ENCODE assay signal across 9 mouse cellular contexts in genomic region chr2:180218241-180218640, GRCm38 (mm10). TPM values are rescaled to one million over a fixed set of nuclear protein-coding genes. Genes with fewer than 3 reads are reported as not detected.
DNase-seq lines count a peak whose midpoint lies in the region; ATAC-seq and TF ChIP-seq lines count a peak whose summit lies in the region.
"Had no signal": no experiment of that assay in that cellular context is flagged by ENCODE, and none has a peak within 500 bp of the region (broad histone marks: within the 10 kb centered on the region; RNA-seq: fewer than 3 reads in every experiment).

No protein-coding gene starts in this region.

- no peaks in the 10 kb centered on the region for H3K9me3 ChIP-seq in heart, embryonic 12.5 days (replicated peaks)
- H3K9me3 ChIP-seq in lung, embryonic 14.5 days (ENCODE audit: low read depth, low read length) = no peaks in the 10 kb centered on the region
- H3K9me3 ChIP-seq in embryonic facial prominence, embryonic 15.5 days (replicated peaks) = no peaks in the 10 kb centered on the region
- no peaks in the 10 kb centered on the region for H3K9me3 ChIP-seq in midbrain, embryonic 13.5 days
- H3K9me3 ChIP-seq: limb, embryonic 13.5 days had no signal

- no peaks in the 10 kb centered on the region for H3K27me3 ChIP-seq in heart, embryonic 12.5 days (replicated peaks)
- H3K27me3 ChIP-seq in lung, embryonic 14.5 days (ENCODE audit: insufficient read depth, low read length) = no peaks in the 10 kb centered on the region
- H3K27me3 ChIP-seq in embryonic facial prominence, embryonic 15.5 days = peaks cover 2% of the 10 kb centered on the region
- H3K27me3 ChIP-seq in midbrain, embryonic 13.5 days = peaks cover 7% of the 10 kb centered on the region

- ATAC-seq in heart, embryonic 12.5 days (ENCODE audit: insufficient number of reproducible peaks, low FRiP score) = no peak
- no peak for ATAC-seq in lung, embryonic 14.5 days (ENCODE audit: insufficient read depth)
- no peak for ATAC-seq in embryonic facial prominence, embryonic 15.5 days (ENCODE audit: insufficient number of reproducible peaks, low FRiP score, low TSS enrichment, low read depth)
- ATAC-seq in midbrain, embryonic 13.5 days = no peak

- peaks cover 79% of the 10 kb centered on the region for H3K4me1 ChIP-seq in heart, embryonic 12.5 days (replicated peaks)
- H3K4me1 ChIP-seq in lung, embryonic 14.5 days (ENCODE audit: insufficient read depth) = peaks cover 60% of the 10 kb centered on the region
- peaks cover 45% of the 10 kb centered on the region for H3K4me1 ChIP-seq in embryonic facial prominence, embryonic 15.5 days
- peaks cover 25% of the 10 kb centered on the region for H3K4me1 ChIP-seq in midbrain, embryonic 13.5 days (replicated peaks)

- 58% methylated on average over 3 of the region's 3 CpGs for WGBS in heart, embryonic 12.5 days
- WGBS in lung, embryonic 14.5 days = 47% methylated on average over 3 of the region's 3 CpGs
- WGBS in embryonic facial prominence, embryonic 15.5 days = 76% methylated on average over 3 of the region's 3 CpGs
- 77% methylated on average over 3 of the region's 3 CpGs for WGBS in midbrain, embryonic 13.5 days

- peak overlapping the region; percentile 17; the same call in 1 of the 2 replicates for H3K27ac ChIP-seq in heart, embryonic 12.5 days (ENCODE audit: poor library complexity, severe bottlenecking)
- peak overlapping the region; percentile 81; the same call in 1 of the 2 replicates for H3K27ac ChIP-seq in lung, embryonic 14.5 days (ENCODE audit: low read depth)
- H3K27ac ChIP-seq in embryonic facial prominence, embryonic 15.5 days (replicated peaks) = 0 out of 2 replicates have a peak overlapping the region, but pooled peaks have one; percentile 35
- H3K27ac ChIP-seq in midbrain, embryonic 13.5 days = no peak overlapping the region

- H3K4me2 ChIP-seq in heart, embryonic 12.5 days = no peak overlapping the region
- H3K4me2 ChIP-seq in lung, embryonic 14.5 days = no peak overlapping the region
- no peak overlapping the region for H3K4me2 ChIP-seq in embryonic facial prominence, embryonic 15.5 days (replicated peaks)
- H3K4me2 ChIP-seq in midbrain, embryonic 13.5 days (replicated peaks) = no peak overlapping the region
- H3K4me2 ChIP-seq: limb, embryonic 13.5 days had no signal

- H3K4me3 ChIP-seq in heart, embryonic 12.5 days = no peak overlapping the region
- no peak overlapping the region for H3K4me3 ChIP-seq in lung, embryonic 14.5 days (ENCODE audit: low read depth, low read length)
- H3K4me3 ChIP-seq in embryonic facial prominence, embryonic 15.5 days (replicated peaks) = no peak overlapping the region
- no peak overlapping the region for H3K4me3 ChIP-seq in midbrain, embryonic 13.5 days (replicated peaks)
- H3K4me3 ChIP-seq: limb, embryonic 13.5 days had no signal

- TF ChIP-seq CTCF in lung, embryonic 14.5 days (IDR thresholded peaks at IDR 0.05; ENCODE audit: low read depth) = no peak

- peaks cover 2% of the 10 kb centered on the region; the same call in 1 of the 2 replicates for H3K36me3 ChIP-seq in heart, embryonic 12.5 days
- H3K36me3 ChIP-seq in lung, embryonic 14.5 days (ENCODE audit: insufficient read depth) = no peaks in the 10 kb centered on the region; the same call in 1 of the 2 replicates
- H3K36me3 ChIP-seq in embryonic facial prominence, embryonic 15.5 days = no peaks in the 10 kb centered on the region
- H3K36me3 ChIP-seq in midbrain, embryonic 13.5 days = no peaks in the 10 kb centered on the region
- H3K36me3 ChIP-seq: limb, embryonic 13.5 days had no signal

- no peak for DNase-seq in heart, postnatal 10 days
- DNase-seq in lung, embryonic 14.5 days = no peak
- DNase-seq in lung, adult 18-20 months = no peak
- DNase-seq in lung, postnatal 36 days = peak; percentile 44
- DNase-seq in frontal cortex, postnatal 10 days (ENCODE audit: low spot score in 2 of 2) = no peak

- intact Hi-C loops in heart, postnatal 10 days (cut with DNase I) = no loop called here

- H3K9ac ChIP-seq in heart, embryonic 12.5 days = peak overlapping the region; percentile 41; the same call in 1 of the 2 replicates
- no peak overlapping the region; the same call in 1 of the 2 replicates for H3K9ac ChIP-seq in lung, embryonic 14.5 days
- no peak overlapping the region for H3K9ac ChIP-seq in embryonic facial prominence, embryonic 15.5 days
- H3K9ac ChIP-seq in midbrain, embryonic 13.5 days (replicated peaks) = no peak overlapping the region
- H3K9ac ChIP-seq: limb, embryonic 13.5 days had no signal

RNA-seq across cellular contexts. Expression of gene Lama5, which starts 7.4 kb away (rescaled TPM):
- 31.7 and 38.1 TPM in 2 replicates for polyA plus RNA-seq in heart, embryonic 12.5 days (2016; fragmentation: Nextera tagmentation; extraction: Ambion mirVana)
- 10 to 100 TPM; 44.6 to 46.5 TPM for total RNA-seq in heart, postnatal 10 days (2021)
- polyA plus RNA-seq in lung, embryonic 14.5 days (2014; fragmentation: Nextera tagmentation; extraction: Ambion mirVana) = 95.0 and 95.1 TPM in 2 replicates
- 28.0 and 37.2 TPM in 2 replicates for polyA plus RNA-seq in embryonic facial prominence, embryonic 15.5 days (2015; fragmentation: Nextera tagmentation; extraction: Ambion mirVana)
- 1.4 and 1.7 TPM in 2 replicates for polyA plus RNA-seq in midbrain, embryonic 13.5 days (2015; fragmentation: Nextera tagmentation; extraction: Ambion mirVana)

RNA-seq across cellular contexts. Expression of gene Rps21, which starts 38.9 kb away (rescaled TPM):
- polyA plus RNA-seq in heart, embryonic 12.5 days (2016; fragmentation: Nextera tagmentation; extraction: Ambion mirVana) = 336 and 349 TPM in 2 replicates
- total RNA-seq in heart, postnatal 10 days (2021) = 100 to 1,000 TPM; 575 to 597 TPM
- 630 and 724 TPM in 2 replicates for polyA plus RNA-seq in lung, embryonic 14.5 days (2014; fragmentation: Nextera tagmentation; extraction: Ambion mirVana)
- polyA plus RNA-seq in embryonic facial prominence, embryonic 15.5 days (2015; fragmentation: Nextera tagmentation; extraction: Ambion mirVana) = 599 and 606 TPM in 2 replicates
- 418 and 448 TPM in 2 replicates for polyA plus RNA-seq in midbrain, embryonic 13.5 days (2015; fragmentation: Nextera tagmentation; extraction: Ambion mirVana)

RNA-seq across cellular contexts. Expression of gene Adrm1, which starts 47.0 kb away (rescaled TPM):
- 150 and 154 TPM in 2 replicates for polyA plus RNA-seq in heart, embryonic 12.5 days (2016; fragmentation: Nextera tagmentation; extraction: Ambion mirVana)
- total RNA-seq in heart, postnatal 10 days (2021) = 10 to 100 TPM; 94.1 to 99.3 TPM
- 160 and 163 TPM in 2 replicates for polyA plus RNA-seq in lung, embryonic 14.5 days (2014; fragmentation: Nextera tagmentation; extraction: Ambion mirVana)
- polyA plus RNA-seq in embryonic facial prominence, embryonic 15.5 days (2015; fragmentation: Nextera tagmentation; extraction: Ambion mirVana) = 176 and 190 TPM in 2 replicates
- 213 TPM in 2 replicates for polyA plus RNA-seq in midbrain, embryonic 13.5 days (2015; fragmentation: Nextera tagmentation; extraction: Ambion mirVana)

RNA-seq across cellular contexts. Expression of gene Cables2, which starts 55.1 kb away (rescaled TPM):
- polyA plus RNA-seq in heart, embryonic 12.5 days (2016; fragmentation: Nextera tagmentation; extraction: Ambion mirVana) = 15.8 and 16.2 TPM in 2 replicates
- total RNA-seq in heart, postnatal 10 days (2021) = 10 to 100 TPM; 16.5 to 16.7 TPM
- polyA plus RNA-seq in lung, embryonic 14.5 days (2014; fragmentation: Nextera tagmentation; extraction: Ambion mirVana) = 24.0 and 25.6 TPM in 2 replicates
- 13.5 and 14.2 TPM in 2 replicates for polyA plus RNA-seq in embryonic facial prominence, embryonic 15.5 days (2015; fragmentation: Nextera tagmentation; extraction: Ambion mirVana)
- polyA plus RNA-seq in midbrain, embryonic 13.5 days (2015; fragmentation: Nextera tagmentation; extraction: Ambion mirVana) = 18.2 and 21.6 TPM in 2 replicates

Comparison
In these comparisons a context has a peak if more than half of its experiments do, and no peak if none do; other contexts are left out.
1. RNA of gene Lama5, which starts 7.4 kb away (polyA plus RNA-seq): 95.0 to 95.1 TPM in lung, embryonic 14.5 days, 31.7 to 38.1 TPM in heart, embryonic 12.5 days and 28.0 to 37.2 TPM in embryonic facial prominence, embryonic 15.5 days; 1.4 to 1.7 TPM in midbrain, embryonic 13.5 days; every median in the first group is over 10 times any median in the second.